Mouse (Mus musculus) thymus, adult 2 months (tissue): ENCODE measurements around the gene Arv1.

Source experiments
- CTCF ChIP-seq: fragments of 200-500 bp; IDR thresholded peaks from 2 replicates; pipeline ENCODE4 v1.5.1; 2012; ENCODE audit warnings: mild to moderate bottlenecking, control low read depth, low read length, moderate library complexity, borderline replicate concordance; ENCODE audit not compliant: control insufficient read depth, poor library complexity, insufficient read depth; ENCODE audit errors: extremely low read depth
- POLR2A ChIP-seq: fragments of 200-500 bp; IDR thresholded peaks from 2 replicates; pipeline ENCODE4 v1.6.1; 2012; ENCODE audit warnings: mild to moderate bottlenecking, low read length, control low read depth, moderate library complexity; ENCODE audit not compliant: control insufficient read depth, poor library complexity, insufficient read depth; ENCODE audit errors: extremely low read depth

DNA sequence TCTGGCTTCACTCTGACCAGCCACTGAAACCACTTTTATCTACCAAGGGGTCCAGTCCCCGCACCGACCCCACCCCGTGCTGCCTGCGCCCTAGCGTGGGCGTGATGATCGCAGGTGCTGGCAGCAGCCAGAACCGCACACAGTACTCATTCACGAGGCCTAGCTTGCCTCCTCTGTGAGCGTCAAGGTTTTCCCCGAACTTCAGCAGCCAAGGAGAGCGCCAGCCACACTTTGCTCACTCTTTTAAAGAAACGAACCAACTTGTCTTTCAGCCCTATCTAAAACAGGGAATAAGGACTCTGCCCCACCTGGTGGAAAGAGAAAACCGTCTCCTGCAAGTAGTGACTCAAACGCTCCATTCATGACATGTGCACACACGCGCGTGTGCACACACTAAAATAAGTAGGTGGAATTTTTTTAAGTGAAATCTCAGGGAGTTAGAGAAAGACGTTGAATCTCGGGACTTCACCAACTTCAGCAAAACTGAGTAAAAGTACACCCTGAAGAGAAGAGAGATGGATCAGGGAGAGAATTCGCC, 30.5 kb downstream of the Arv1 start:
- TF ChIP-seq CTCF (no peak), POLR2A (no peak)
